Mouse (Mus musculus): ENCODE data around the gene Srrm1. TPM values are rescaled to one million over a fixed set of nuclear protein-coding genes. Genes with fewer than 3 reads are reported as not detected.

Gene Srrm1
- total RNA-seq, 2 experiments from 2014 or later = 80.5 to 144 TPM

GRCm38 (mm10) chr4:135306971-135307632 lies 46.0 kb downstream of the Srrm1 start:
- no peak for ATAC-seq (ENCODE audit: poor library complexity, severe bottlenecking)

DNA sequence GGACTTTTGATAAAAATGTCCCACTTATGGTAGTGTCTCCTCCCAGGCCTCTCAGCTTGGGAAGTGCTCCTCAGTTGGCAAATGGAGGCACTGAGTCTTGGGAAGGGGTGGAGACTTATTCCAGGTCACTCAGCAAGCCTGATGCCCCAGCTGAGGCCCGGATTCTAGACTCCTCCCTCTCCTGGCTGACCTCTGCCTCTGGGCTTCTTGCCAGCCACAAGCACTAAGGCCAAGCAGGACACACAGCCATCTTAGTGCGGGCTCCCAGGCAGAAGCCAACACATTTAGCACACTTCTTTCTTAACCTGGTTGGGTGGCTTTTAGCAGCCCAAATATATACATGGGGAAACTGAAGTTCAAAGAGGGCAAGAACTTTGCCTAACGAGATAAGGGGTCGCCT lies 46.6 kb downstream of the Srrm1 start:
- ATAC-seq (ENCODE audit: poor library complexity, severe bottlenecking) = no peak

GRCm38 (mm10) chr4:135302261-135302660 lies 50.9 kb downstream of the Srrm1 start:
- ATAC-seq (ENCODE audit: poor library complexity, severe bottlenecking) = no peak

- no peak for ATAC-seq (ENCODE audit: poor library complexity, severe bottlenecking)
Measured at GRCm38 (mm10) chr4:135301166-135301565, 52.0 kb downstream of the Srrm1 start.

DNA sequence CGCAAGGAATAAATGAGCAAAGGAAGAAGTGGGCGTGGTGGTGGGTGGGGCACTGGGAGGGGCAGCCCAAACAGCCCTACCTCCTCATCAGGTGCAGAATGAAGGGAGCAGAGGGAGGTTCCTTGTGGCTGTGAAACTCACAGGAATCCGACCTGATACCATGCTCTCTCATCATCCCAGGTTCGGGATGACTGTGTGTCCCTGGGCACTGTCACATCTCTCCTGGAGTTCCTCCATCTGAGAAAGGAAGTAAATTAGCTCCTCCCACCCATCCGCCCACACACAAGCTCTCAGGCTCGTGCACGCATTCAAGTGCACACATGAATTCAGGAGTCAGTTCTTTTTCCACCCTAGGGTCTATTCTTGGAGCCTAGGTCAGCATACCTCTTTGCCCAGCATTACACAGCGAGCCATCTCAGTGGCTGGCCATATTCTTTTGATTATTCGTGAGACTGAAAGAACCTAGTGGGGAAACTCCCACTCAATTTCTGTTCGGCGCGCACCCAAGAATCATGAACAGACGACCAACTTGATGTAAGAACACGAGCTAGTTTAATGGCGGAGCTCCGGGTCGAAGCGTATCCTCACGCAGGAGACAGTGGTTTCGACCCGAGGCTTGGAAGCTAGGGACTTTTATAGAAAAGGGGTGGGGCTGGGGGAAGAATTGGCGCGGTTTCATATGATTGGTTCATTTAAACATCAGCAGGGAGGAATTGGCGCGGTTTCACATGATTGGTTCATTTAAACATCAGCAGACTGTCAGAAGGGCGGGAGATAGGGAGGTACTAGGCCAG lies 52.7 kb downstream of the Srrm1 start:
- ATAC-seq (ENCODE audit: poor library complexity, severe bottlenecking) = peak; percentile 47; the same call in 1 of the 2 replicates

DNA sequence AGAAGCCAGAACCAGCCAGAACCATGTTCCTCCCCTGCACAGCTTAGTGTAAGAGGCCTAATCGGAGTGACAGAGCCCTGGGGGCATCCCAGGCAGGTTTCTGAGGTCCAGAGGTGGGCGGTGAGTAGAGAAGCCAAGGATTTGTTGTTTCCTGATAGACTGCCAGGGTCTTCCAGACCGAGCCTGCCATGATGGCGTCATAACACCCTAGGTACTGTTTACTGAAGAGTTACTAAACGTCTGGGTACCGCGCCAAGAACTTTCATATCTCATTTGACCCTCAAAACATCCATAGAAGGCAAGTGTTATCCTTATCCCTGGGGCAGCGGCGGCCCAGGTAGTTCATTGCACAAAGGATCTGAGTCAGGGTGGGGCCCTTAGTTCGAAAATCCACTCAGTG lies 54.4 kb downstream of the Srrm1 start:
- ATAC-seq (ENCODE audit: poor library complexity, severe bottlenecking) = no peak

DNA sequence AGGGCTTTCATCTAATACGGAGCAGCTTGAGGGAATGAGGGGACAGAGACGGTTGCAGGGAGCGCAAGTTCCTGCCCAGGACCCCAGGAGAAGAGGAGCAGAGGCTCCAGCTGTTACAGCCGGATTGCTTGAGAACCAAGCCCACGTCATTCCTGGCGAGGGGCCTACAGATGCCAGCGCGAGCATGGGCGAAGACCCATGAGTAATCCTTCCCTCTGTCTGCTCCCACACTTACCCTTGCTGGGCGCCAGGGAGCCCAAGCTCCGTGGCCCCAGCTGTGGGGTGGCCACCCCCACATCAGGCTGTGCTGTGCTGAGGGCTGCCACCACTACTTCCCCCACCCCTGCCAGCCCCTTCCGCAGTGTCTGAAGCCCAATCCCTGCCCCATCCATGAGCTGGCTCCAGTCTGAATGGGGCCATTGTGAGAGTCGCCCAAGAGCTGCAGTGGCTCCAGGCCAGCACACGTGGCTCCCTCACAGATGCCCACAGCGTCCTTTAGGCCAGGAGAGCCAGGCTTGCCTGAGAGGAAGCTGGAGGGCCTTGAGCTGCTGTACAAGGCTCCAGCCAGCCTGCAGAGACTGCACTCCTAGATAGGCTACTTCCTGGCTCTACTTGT lies 55.1 kb downstream of the Srrm1 start:
- no peak for ATAC-seq (ENCODE audit: poor library complexity, severe bottlenecking)

- ATAC-seq (ENCODE audit: poor library complexity, severe bottlenecking) = no peak
Measured at GRCm38 (mm10) chr4:135297146-135297545, 56.0 kb downstream of the Srrm1 start.

DNA sequence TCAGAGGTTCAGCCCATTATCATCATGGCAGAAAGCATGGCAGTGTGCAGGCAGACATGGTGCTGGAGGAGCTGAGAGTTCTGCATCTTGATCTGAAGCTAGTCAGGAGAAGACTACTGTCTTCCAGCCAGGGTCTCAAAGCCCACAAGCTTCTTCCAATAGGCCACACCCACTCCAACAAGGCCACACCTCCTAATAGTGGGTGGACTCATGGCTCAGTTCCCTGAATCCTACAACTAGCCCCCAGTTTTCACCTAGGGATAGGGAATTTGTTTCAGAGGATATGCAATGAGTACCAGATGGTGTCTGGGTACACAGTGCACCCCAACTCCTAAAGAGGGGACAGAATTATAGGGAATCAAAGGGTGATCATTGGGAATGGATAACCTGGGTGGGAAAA lies 56.6 kb downstream of the Srrm1 start:
- ATAC-seq (ENCODE audit: poor library complexity, severe bottlenecking) = no peak

DNA sequence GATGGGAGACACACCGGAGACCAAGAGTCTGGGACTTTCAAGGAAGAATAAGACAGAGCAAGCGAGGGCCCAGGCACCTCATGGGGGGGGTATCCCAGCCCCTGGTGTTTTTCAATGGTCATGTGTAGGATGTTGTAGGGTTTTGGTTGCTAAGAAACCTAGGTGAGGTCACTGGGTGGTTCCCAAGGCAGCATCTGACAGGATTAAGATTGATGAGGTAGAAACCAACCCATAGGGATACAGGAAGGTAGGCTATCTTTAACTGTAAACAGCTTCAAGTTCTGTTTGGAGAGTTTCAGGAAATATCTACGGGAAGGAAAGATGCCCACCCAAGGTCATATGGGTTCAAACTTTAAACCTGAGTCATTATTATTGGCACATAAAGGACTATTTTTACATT lies 59.3 kb downstream of the Srrm1 start:
- ATAC-seq (ENCODE audit: poor library complexity, severe bottlenecking) = no peak

GRCm38 (mm10) chr4:135292477-135293089 lies 60.5 kb downstream of the Srrm1 start:
- ATAC-seq (ENCODE audit: poor library complexity, severe bottlenecking) = peak; percentile 60

- no peak for ATAC-seq (ENCODE audit: poor library complexity, severe bottlenecking)
Measured at GRCm38 (mm10) chr4:135291841-135292240, 61.3 kb downstream of the Srrm1 start.

DNA sequence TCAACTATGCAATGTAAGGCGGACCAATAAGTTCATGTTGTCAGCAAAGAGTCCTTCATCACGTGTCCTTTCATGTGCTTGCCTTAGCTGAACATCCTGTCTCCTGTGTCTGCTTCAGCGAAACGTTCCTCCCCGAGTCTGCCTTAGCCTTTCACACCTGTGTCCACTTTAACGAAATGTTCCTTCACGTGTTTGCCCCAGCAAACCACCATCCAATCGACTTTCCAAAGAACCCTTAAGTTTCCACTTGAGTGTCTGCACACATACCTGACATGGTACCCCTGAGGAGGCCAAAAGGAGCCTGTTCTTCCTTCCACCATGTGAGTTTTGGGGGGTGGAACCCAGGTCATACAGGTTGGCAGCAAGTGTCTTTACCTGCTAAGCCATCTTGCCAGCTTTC lies 61.9 kb downstream of the Srrm1 start:
- no peak for ATAC-seq (ENCODE audit: poor library complexity, severe bottlenecking)

DNA sequence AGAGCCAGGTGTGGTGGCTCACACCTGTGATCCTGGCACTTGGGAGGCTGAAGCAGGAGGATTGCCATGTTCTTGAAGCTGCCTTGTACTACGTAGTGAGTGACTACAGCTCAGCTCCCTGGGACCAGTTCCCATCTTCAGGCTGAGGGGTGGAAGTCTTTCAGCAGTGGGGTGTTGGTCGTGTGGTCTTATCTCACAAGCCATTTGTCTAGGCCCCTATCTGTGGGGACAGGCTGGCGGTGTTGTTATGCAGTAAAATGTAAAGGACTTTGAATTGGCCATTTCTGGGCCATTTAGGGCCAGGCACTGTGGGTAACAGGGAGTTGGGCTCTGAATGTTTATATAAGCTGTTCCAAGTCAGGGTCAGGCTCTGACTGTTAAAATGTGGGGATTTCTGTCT lies 65.1 kb downstream of the Srrm1 start:
- ATAC-seq (ENCODE audit: poor library complexity, severe bottlenecking) = peak; percentile 45

GRCm38 (mm10) chr4:135286833-135287395 lies 66.2 kb downstream of the Srrm1 start:
- ATAC-seq (ENCODE audit: poor library complexity, severe bottlenecking) = peak; percentile 27; the same call in 1 of the 2 replicates

DNA sequence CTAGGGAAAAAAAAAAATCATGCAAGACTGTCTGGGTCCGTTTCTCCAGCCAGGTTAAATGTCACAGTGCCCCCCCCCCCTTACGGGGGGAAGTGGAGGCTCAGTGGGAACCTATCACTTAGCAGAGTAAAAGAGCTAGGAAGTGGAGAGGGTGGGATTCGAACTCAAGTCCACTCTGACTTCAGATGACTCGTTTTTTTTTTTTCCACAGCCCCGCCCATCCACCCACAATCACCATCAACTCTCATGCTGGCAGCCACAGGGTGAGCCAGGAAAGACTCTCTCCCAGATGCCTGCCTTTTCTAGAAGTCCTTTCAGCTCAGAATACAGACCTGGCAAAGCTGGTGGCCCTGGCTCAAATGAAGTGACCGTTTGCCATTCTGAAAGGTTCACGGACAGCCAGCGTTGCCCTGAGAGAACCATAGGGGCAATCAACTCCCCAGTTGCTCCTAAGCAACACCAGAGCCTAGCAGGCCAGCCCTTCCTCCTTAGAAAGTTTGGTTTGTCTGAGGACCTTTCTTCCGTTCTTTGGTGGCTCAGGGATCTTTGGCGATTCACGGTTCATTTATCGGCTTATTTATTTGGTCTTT lies 67.0 kb downstream of the Srrm1 start:
- ATAC-seq (ENCODE audit: poor library complexity, severe bottlenecking) = no peak

DNA sequence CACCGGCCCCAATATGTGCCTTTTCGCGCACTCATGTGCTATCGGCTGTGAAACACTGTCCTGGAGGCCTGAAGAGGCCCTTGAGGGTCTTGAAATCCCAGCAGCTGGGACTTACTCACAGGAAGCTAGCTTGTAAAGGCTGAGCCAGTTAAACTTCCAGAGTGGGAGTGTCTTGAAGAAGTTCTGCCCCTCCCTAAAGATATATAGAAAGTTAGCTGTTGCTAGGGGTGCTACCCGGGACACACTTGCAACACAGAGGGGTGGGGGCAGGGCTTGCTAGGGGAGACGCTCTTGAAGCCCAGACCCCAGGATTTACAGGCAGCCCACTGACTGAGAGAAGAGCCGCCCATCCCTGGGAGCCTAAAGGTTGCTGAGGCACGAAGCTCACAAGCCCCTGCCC lies 67.7 kb downstream of the Srrm1 start:
- ATAC-seq (ENCODE audit: poor library complexity, severe bottlenecking) = no peak

DNA sequence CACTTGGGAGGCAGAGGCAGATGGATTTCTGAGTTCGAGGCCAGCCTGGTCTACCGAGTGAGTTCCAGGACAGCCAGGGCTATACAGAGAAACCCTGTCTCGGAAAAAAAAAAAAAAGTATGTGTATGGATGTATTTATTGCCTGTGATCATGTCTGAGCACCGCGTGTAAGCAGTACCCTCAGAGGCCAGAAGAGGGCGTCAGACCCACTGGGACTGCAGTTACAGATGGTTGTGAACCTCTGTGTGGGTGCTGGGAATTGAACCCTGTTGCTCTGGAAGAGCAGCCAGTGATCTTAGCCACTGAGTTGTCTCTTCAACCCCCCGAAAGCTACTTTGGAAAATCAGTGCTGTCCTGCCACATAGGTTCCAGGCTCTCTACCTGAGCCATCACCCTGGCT lies 69.2 kb downstream of the Srrm1 start:
- no peak for ATAC-seq (ENCODE audit: poor library complexity, severe bottlenecking)

DNA sequence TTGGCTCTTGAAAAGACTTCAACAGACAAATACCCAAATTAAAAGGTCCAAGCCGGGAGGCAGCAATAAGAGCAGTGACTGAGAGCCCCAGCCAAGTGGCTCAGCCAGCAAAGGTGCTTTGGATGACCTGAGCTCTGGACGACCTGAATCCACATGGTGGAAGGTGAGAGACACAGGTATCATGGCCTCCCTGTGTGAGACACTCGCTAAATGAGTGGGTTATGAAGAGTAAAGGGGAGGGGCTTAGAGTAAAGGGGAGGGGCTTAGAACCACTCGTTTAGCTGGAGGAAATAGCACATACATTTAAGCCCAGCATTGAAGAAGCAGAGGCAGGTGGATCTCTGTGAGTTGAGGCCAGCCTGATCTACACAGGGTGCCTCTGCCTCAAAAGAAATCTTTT lies 69.7 kb downstream of the Srrm1 start:
- ATAC-seq (ENCODE audit: poor library complexity, severe bottlenecking) = no peak

DNA sequence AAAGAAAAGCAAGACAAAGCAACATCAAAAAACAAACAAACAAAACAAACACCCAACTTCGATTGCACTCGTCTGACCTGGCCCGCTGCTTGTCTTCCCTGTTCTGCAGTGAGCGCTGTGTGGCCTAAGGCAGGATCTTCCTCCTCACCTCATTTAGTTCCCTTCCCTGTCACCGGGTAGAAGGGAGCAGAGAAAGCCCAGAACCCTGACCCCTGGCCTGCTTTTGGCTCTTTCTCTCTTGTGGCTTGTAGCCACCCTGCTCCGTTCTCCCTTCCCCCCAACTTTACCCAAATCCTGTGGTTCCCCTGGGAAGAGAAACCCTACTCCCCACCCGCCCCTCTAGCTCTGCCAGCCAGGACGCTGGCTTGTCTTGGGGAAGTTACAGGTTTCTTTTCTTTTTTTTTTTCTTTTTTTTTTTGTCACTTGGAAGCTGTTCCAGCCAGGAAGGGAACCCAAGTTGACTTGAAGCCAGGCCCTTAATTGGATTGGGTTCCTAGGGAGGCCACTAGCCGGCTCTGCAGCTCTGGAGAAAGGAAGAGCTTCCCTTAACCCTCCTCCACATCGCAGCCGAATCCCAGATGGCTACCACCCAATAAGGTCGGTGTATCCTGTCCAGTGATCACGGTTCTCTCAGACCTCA lies 70.3 kb downstream of the Srrm1 start:
- no peak for ATAC-seq (ENCODE audit: poor library complexity, severe bottlenecking)

Measured in megakaryocyte, adult 5-6 weeks (primary cell).